Mouse (Mus musculus) cerebral cortex, adult 2 months (tissue): ENCODE results near the gene Iqce.

Experiments used
- WGBS: fragments of 180-500 bp; shearing (Covaris S2); methylation state at CpG from one replicate; pipeline ENCODE4 v1.1.7; 2018; 5-methylcytosine and 5-hydroxymethylcytosine counted together

Iqce gene

DNA sequence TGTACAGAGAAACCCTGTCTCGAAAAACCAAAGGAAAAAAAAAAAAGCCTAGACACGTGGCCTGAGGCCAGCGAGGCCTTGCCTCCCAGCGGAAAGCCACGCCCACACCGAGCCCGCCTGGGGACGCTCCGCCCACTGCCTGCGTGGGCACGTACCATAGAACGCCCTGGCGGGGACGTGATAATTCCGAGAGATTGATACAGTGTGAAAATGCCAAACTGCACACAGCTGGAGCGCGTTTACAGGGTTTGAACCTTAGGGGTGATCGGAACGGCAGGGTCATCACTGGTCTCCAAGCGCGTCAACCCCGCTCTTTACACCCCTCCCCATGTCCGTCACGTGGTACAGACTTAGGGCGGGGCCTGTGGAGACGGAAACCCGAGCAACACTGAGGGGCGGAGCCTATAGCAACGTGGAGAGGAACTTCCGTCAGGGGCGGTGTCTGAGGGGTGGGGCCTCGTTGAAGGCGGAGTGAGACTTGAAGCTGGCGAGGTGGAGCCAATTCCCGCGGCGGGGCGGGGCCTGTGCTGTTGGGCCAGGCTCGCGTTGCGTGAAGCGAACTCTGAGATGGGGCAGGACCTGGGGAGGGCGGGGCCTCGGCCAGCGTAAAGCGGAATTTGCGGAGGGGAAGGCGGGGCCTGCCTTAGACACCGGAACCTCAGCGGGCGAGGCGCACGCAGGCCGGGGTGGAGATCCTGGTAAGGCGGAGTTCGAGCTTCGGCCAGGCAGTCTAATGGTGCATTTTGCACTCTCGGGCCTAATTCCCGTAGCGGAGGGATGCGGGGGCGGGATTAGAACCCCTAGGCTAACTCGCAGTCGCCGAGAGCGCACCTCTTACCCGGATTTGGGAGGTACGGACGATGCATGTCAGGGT, 2.4 kb upstream of the Iqce start, which contains the start of gene Brat1:
Gene Brat1, plus strand, starts transcription at position 634 of the 874 bp plus-strand sequence.
- under 1% methylated on average over 69 of the region's 69 CpGs for WGBS

DNA sequence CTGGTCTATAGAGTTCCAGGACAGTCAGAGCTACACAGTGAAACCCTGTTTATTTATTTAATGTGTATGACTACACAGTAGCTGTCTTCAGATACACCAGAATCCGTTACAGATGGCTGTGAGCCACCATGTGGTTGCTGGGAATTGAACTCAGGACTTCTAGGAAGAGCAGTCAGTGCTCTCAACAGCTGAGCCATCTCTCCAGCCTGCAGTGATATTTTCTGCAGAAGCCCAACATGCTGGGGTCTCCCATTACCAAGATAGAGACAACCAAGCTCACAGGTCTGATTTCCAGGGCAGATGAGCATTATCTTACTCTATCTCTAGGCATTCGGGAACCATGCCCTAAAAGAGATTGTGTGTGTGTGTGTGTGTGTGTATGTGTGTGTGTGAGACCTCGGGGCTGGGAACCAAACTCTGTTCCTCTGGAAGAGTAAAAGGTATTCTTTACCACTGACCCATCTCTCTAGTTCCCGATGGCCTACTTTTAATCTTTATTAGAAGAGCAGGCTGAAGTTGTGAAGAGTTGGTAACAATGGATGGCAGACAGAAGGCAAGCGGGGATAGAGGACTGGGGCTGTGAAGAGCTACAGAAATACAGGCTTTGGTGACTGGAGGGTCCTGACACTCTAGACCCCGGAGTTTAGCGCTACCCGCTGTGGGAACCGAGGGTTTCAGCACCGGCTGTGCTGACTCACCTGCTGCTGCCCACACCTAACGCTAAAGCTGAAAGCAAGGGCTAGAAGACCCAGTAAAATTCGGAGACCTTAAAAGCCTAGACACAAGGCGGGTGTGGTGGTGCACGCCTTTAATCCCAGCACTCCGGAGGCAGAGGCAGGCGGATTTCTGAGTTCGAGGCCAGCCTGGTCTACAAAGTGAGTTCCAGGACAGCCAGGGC, 1.6 kb upstream of the Iqce start:
- 33% methylated on average over 17 of the region's 17 CpGs for WGBS

DNA sequence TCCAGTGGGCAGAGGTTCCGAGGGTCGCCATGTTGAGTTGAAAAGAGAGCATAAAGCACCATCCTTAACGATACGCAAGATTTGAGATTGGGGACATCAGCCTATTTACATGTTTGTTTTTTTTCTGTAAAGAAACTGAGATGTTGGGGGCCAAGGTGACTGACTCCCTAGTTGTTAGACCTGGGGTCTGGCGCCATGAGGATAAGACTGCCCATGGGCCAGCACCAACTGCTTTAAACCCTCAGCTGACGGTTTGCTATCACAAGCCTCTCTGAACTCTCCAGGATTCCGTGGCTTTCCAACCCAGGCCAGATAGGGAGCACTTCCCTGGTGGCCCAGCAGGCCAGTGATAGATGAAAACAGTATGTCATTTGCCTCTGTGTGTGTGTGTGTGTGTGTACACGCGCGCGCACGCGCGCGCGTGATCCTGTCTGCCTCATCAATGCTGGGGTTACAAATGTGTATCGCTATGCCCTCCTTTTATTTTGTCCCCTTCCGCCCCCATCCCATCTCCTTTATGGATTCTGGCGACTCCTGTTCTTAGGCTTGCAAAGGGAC, 519 bp upstream of the Iqce start:
- 69% methylated on average over 19 of the region's 19 CpGs for WGBS

DNA sequence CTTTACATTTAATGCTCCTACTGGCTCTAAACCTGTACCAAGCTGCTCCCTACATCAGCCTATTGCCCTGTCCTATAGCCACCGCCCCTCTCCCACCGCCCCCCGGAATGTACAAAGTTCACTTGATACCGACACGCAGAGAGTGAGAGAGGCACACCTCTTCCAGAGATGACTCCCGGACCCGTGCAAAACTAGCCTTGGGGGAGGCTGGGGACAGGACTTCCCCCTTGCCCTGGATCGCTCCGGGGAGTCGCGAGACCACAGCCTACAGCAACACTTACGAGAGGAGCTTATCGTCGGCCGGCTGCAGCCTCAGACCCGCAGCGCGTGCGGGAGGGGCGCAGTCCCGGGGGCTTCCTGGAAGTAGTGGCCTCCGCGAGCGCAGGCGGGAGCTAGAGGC, 517 bp downstream of the Iqce start:
- under 1% methylated on average over 25 of the region's 25 CpGs for WGBS

DNA sequence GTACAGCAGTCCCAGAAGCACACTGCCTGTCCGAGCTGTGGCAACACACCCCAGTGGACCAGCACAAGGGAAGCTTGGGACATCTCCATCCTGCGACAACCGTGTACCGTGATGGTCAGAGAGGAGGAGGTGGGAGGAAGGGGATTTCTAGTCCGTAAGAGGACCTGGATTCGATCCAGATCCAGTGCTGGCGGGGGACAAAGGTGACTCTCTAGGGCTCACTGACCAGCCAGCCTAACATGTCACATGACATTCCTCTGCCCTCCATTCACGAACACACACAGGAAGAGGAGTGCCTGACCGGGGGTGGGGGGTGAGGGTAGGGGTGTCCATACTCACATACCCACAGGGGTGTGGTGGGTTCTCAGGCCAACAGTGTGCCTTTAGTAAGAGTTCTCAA, 2.4 kb downstream of the Iqce start:
- 69% methylated on average over 9 of the region's 9 CpGs for WGBS

DNA sequence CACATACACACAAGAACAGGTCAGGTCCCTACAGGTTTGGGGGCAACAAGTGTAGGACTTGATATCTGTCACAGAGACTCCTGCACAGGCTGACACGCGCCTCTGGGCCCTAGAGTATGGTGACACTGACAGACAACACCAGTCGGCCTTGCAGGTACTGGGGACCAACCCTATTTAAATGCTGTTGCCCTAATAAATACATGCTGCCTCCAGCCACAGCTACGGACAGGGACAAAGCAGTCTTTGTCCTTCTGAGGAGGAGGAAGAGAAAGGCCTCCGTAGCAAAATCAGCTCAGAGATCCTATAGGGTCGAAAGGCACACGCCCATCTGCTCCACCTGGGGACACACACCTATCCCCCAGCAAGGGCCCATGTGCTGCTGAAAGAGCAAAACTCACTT, 6.2 kb downstream of the Iqce start:
- 84% methylated on average over 7 of the region's 7 CpGs for WGBS

DNA sequence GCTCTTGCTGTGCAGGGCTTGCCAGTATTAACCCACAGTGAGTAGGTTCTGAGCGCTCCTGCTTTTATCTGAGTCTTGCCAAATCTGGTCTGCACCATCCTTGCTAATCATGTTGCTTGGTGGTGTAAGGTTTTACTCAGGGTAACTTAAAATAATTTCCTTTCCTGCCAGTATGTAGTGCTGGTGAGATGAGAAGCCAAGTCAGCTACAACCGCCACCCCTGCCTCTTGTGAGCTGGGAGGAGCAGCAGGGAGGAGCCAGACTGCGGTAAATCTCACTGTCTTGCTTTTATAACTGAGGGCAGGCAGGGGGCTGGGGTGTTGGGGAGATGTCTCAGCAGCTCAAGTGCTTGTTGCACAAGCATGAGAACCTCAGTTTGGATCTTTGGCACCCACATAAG, 13.7 kb downstream of the Iqce start:
- WGBS = 53% methylated on average over 3 of the region's 3 CpGs

DNA sequence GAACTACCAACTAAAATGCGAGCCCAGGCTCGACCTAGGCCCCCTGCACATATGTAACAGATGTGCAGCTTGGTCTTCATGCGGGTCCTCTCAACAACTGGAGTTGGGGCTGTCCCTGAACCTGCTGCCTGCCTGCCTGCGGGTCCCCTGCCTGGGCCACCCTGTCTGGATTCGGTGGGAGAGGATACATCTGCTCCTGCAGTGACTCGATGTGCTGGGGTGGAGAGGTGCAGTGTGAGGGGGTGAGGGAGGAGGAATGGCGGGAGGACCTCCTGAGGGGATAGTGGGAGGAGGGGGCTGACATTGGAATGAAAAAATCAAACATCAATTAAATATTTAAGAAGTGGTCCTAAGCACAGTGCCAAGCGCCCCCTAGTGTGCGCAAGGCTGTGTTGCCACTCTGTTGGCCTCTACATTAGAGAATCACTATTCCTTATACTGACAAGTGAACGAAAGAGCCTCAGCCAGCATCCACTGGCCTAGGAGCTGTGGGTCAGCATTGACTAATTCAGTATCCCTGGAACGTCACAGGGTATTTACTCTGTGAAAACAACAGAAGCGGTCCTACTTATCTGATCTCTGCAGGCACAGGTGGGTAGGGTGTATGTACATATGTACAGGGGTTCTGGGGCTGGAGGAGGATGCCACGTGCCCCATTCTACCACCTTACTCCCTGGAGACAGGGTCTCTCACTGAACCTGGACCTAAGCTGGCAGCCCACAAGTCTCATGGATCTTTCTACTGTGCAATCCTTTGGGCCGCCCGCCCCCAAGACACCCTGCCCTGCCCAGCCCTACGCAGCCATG, 17.6 kb downstream of the Iqce start:
- 63% methylated on average over 16 of the region's 16 CpGs for WGBS

DNA sequence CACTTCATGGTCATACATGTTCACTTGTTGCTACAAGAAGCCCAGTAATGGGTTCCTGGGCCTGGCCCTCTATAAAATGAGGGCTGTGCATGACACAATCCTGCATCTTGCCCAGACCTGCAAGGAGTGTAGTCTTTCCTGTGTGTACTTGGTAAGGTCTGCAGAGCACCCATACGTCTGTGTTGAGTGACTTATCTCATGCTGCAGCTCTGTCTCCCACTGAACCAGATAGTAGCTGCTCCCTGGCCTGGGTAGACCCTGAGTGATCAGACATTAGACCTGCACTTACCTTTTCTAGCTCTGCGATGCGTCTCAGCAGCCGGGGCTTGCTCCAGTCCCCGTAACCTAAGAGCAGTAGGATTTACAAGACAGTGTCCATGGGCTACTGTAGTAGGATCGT, 20.1 kb downstream of the Iqce start:
- 94% methylated on average over 6 of the region's 6 CpGs for WGBS

DNA sequence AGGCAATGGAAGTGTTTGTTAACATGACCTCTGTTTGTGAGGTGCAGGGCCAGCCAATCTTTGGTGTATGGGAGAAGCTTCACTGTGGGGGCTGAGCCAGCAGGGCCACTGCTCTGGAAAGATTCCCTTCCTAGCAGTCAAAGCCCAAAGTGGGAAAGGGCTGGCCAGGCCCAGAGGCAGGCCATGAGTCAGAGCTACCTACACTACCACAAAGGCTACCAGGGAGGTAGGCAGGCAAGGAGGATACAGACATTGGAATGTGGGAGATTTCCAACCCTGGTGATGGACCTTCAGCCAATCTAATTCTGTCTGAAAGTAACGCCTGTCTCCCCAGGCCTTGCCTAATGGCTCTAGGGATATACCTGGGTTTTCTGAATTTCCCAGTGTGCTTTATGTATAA, 21.2 kb downstream of the Iqce start:
- 82% methylated on average over 1 of the region's 1 CpGs for WGBS

DNA sequence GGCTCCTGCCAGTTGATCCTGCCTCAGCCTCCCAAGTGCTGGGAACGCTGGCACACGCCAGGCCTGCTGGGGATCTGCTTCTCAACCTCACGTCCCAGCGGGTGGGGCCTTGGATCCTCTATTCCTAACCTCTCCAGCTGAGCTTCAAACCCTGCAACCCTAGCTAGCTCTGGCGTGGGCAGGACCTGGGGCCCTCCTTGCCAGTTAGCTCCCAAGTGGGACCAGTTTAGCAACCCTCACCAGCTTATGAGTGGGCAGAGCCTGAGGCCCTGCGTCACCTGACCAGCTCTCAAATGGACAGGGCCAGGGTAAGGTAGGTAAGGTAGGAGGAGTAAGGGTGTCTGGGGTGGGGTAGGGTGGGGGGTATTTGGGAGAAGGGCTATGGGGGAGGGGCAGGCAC, 22.1 kb downstream of the Iqce start:
- WGBS = 94% methylated on average over 6 of the region's 6 CpGs

DNA sequence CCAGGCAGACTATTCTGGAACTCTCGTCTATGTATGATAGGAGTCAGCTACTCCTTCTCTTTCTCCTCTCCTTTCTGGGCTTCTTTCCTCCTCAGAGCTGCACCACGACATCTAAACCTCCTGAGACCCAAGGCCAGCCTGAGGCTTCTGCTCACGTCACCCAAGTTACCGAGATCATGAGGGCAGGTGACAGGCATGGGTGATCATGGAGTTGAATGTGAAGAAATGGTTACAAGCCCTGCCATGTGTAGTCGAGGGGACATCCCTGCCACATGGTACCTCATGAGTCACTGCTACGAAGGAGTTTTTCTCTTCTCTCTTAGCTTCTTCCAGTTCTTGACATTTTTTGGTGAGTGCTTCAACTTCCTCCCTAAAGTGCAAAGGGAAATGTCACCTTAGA, 25.0 kb downstream of the Iqce start:
- WGBS = 86% methylated on average over 6 of the region's 6 CpGs

DNA sequence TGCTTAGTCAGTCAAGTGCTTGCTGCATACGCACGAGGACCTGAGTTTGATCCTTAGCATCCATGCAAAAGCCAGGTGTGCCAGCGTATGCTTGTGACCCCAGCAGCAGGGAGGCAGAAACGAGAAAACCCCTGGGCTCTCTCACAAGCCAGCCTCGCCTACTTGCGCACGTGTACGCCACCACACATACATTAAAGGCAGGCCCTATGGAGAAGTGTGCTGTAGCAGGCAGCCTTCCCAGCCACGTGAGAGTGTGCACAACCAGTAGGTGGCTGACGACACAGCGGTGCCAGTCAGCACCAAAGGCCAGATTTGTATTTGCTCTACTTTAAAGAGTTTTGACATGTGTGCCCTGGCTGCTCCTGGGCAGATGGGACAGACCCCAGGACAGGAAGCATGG, 26.5 kb downstream of the Iqce start:
- 62% methylated on average over 11 of the region's 11 CpGs for WGBS

DNA sequence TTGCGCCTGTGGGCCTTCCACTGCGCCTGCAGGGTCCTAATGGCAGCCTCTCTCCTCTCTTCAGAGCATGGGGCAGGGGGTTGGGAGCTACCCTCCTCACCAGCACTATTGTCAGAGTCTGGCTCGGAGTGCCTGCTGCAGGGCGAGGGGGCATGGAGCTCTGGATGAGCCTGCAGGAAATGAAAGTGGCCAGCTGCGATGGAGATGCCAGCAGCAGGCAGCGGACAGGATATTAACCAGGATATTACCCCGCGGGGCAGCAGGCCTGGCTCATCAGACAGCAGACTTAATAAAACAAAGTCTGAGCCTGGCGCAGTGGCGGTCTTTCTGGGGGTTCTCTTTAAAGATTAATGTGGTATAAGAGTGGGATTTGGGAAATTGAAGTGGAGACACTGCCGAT, 27.1 kb downstream of the Iqce start:
- WGBS = 58% methylated on average over 11 of the region's 11 CpGs

DNA sequence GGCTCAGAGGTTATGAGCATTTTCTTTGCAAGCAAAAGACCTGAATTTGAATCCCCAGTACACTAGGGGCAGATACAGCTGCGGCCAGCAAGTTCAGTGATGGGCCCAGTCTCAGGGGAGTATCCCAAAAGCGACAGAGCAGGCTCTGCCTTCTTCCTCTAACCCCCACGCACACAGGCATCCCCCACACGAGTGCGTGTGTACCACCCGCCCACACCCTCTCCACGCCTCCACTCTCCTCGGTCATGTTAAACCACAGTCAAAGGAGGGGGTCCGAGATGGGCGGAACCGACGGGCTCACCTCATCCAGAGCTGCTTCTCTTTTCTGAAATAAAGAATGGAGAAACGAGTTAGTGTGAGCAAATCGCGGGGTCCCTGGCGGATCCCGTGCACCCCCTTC, 28.1 kb downstream of the Iqce start:
- WGBS = 73% methylated on average over 17 of the region's 17 CpGs

DNA sequence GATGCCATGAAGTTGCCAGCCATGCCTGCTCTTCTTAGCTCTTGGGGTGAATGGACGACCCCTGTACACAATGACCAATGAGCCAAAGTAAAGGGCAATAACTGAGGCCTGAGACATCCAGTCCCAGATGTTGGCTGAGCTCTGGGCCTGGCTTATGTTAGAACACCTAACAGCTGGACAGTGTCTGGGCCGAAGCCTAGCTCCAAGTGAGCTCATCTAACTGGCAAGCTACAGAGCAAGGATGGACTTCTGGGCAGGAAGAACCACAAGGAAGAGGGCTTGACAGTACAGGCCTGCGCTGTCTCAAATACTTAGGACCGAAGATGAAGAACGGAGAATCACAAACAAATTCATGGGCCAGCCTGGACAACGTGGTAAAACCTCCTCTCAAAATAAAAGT, 29.6 kb downstream of the Iqce start:
- WGBS = 91% methylated on average over 6 of the region's 6 CpGs

DNA sequence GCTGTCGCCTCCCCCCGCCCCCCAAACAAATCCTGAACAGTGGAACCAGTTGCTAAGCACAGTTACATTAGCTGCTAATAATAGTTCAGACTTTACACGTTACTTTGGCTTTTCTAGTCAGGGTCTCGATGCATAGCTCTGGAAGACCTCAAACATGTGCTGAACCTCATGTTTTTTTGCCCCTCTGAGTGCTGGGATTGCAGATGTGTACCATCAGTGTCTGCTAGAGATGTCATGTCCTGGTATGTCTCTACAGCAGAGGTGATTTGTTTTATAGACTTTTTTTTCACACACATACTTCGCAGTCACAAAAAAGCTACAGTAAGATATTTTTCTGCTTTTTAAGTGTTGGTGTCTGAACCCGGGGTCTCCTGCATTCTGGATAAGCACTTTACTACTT, 30.1 kb downstream of the Iqce start:
- 86% methylated on average over 6 of the region's 6 CpGs for WGBS

DNA sequence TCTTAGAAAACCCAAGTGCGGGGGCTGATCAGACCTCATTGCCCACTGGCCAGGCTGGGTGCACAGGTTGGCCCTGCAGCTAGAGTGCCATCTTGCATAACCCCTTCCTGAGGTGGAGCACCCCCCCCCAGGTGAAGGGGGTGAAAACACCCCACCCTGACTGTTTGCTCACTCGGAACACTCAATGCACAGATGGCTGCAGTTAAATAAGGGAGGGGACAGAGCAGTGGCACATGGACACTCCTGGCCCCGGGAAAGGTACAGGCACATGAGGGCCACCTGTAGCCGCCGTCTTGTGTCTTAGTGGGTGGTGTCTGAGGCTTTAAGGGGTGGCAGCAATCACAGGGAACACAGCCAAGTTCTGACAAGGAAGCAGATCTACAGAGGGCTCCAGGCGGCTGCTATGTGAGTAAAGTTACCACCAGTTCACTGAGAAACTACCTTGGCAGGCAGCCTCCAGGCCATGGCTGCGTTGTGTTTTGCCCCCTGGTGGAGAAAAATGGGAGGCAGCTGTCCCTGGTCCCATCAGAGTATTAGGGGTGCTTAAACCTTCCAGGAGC, 38.5 kb downstream of the Iqce start:
- WGBS = 19% methylated on average over 7 of the region's 7 CpGs

DNA sequence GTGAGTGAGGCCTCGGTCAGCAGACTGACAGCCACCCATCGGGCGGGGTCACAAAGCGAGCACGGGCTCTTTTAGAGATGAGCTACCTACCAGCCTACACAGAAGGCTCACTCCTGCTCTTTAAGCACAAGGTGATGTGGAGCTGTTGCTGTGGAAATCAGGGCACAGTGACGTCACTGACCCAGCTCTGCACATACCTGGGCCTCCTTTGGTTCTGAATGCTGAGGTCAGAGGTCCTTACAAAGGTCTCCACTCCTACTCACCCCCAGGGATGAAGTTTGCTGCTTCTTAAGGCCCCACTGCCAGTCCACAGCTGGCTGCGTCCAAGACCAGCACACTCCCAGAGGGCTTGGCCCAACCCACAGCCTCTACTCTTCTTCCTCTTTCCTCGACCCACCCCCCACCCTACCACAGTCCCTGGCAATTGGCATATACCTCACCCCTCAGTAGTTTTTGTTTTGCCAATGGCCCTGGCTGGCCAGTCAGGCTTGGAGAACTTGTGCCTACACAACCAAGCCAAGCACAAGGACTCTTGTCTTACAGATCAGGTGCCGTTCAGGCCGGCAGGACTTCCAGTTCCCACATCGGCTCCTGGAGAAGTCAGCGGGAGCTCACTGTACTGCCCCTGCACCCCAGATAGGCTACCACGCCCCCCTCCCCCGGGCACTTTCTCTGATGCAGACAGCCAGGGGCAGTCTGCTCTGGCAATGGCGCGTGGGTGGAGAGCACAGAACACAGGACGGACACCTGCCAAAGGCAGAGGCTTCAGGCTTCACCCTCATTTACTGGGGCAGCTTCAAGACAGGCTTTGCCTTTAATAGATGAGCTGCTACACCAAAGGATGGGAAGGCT, 39.2 kb downstream of the Iqce start:
- WGBS = 39% methylated on average over 17 of the region's 17 CpGs

DNA sequence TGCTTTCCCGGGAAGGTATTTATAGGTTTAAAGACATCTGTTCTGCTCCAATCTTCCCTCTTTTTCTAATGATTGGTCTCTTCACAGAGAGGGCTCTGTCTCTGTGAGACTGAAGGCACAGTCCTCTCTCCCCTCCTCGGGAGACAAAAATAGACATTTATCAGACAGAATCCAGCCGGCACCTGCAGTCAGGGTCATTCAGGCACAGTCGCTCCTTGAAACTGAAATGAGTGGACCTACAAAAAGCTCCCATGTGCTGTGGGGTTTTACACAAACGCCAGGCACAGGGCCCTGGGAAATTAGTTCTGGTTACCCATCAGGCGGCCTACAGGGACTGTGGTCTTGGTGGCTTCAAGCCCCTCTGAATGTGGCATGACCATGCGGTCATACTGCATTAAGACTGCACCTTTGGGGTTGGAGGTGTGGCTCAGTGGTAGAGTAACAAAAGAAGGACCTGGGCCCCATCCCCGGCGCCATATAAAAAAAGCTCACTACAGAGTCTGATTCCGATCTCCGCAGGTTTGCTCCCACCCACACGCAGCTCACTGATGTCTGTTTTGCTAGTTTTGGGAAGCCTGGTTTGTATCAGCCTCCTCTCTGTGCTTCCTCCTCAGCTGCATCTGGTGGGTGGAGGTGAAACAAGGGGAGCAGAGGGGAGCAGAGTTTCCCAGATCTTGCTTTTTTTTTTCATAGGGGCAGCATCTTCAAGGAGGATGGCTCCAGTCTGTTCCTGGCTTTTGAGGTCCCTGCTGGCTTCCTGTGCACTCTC, 40.1 kb downstream of the Iqce start:
- WGBS = 37% methylated on average over 12 of the region's 12 CpGs
